Mouse (Mus musculus): ENCODE results near the gene Pgpep1. TPM values are rescaled to one million over a fixed set of nuclear protein-coding genes. Genes with fewer than 3 reads are reported as not detected.

The Pgpep1 gene
- total RNA-seq, 1 experiment: 21.4 TPM

GRCm38 (mm10) chr8:70691230-70691629 is 31.0 kb upstream of the Pgpep1 start:
- no peaks in the 10 kb centered on the region for H3K36me3 ChIP-seq (ENCODE audit: control insufficient read depth, insufficient read depth, low read length, poor library complexity, severe bottlenecking)
- H3K4me3 ChIP-seq (ENCODE audit: insufficient read depth in 1 of 2, low read depth in 1 of 2, low read length in 2 of 2, poor library complexity in 1 of 2, severe bottlenecking in 1 of 2): peak overlapping the region; percentile 50 to 66
- no peak for DNase-seq (ENCODE audit: low read depth, low spot score)
- H3K27ac ChIP-seq (ENCODE audit: insufficient read depth, low read depth, low read length, poor library complexity, severe bottlenecking): peak overlapping the region; percentile 92
- no peak for TF ChIP-seq HCFC1 (IDR thresholded peaks at IDR 0.05; ENCODE audit: borderline replicate concordance, insufficient read depth, low read length)
- no peak for TF ChIP-seq ZC3H11A (IDR thresholded peaks at IDR 0.05; ENCODE audit: borderline replicate concordance, low read depth, low read length)
- no peak for TF ChIP-seq CHD2 (IDR thresholded peaks at IDR 0.05; ENCODE audit: low read depth, low read length)
- TF ChIP-seq MAFK (IDR thresholded peaks at IDR 0.05; ENCODE audit: insufficient read depth, low read depth, low read length): no peak
- TF ChIP-seq ZNF384 (IDR thresholded peaks at IDR 0.05; ENCODE audit: low read depth, low read length): no peak
- peak overlapping the region; percentile 87 for H3K9ac ChIP-seq (ENCODE audit: insufficient read depth, low read depth, low read length, poor library complexity, severe bottlenecking)
- H3K4me1 ChIP-seq (ENCODE audit: control insufficient read depth in 2 of 2, insufficient read depth in 2 of 2, low read length in 2 of 2, poor library complexity in 1 of 2): peaks cover 6 to 22% of the 10 kb centered on the region in 2 experiments; a peak in 3 of 4 replicates
- in situ Hi-C loops (cut with MboI; ENCODE audit: low sequenced_read_pairs in 2 of 2, unreplicated experiment in 2 of 2): no loop called here
- no peaks in the 10 kb centered on the region for H3K9me3 ChIP-seq (ENCODE audit: control insufficient read depth, insufficient read depth, low read depth, low read length)

- Histone ChIP-seq H3K4me3 (ENCODE audit: insufficient read depth in 1 of 2, low read depth in 1 of 2, low read length in 2 of 2, poor library complexity in 1 of 2, severe bottlenecking in 1 of 2) (no peak overlapping the region), H3K4me1 (ENCODE audit: control insufficient read depth in 2 of 2, insufficient read depth in 2 of 2, low read length in 2 of 2, poor library complexity in 1 of 2) (peaks cover 6 to 20% of the 10 kb centered on the region in 2 experiments; a peak in 3 of 4 replicates), H3K9me3 (ENCODE audit: control insufficient read depth, insufficient read depth, low read depth, low read length) (no peaks in the 10 kb centered on the region), H3K36me3 (ENCODE audit: control insufficient read depth, insufficient read depth, low read length, poor library complexity, severe bottlenecking) (no peaks in the 10 kb centered on the region), H3K9ac (ENCODE audit: insufficient read depth, low read depth, low read length, poor library complexity, severe bottlenecking) (no peak overlapping the region; the same call in 1 of the 2 replicates), H3K27ac (ENCODE audit: insufficient read depth, low read depth, low read length, poor library complexity, severe bottlenecking) (no peak overlapping the region)
- in situ Hi-C loops (cut with MboI; ENCODE audit: low sequenced_read_pairs in 2 of 2, unreplicated experiment in 2 of 2): no loop called here
- DNase-seq (ENCODE audit: low read depth, low spot score): no peak
- TF ChIP-seq ZC3H11A (IDR thresholded peaks at IDR 0.05; ENCODE audit: borderline replicate concordance, low read depth, low read length) (no peak), HCFC1 (IDR thresholded peaks at IDR 0.05; ENCODE audit: borderline replicate concordance, insufficient read depth, low read length) (no peak)
Measured at GRCm38 (mm10) chr8:70689892-70690390, 29.8 kb upstream of the Pgpep1 start.

- no peak overlapping the region for H3K27ac ChIP-seq (ENCODE audit: insufficient read depth, low read depth, low read length, poor library complexity, severe bottlenecking)
- no peaks in the 10 kb centered on the region for H3K36me3 ChIP-seq (ENCODE audit: control insufficient read depth, insufficient read depth, low read length, poor library complexity, severe bottlenecking)
- no peak overlapping the region for H3K9ac ChIP-seq (ENCODE audit: insufficient read depth, low read depth, low read length, poor library complexity, severe bottlenecking)
- no peak for DNase-seq (ENCODE audit: low read depth, low spot score)
- no peak for TF ChIP-seq CHD2 (IDR thresholded peaks at IDR 0.05; ENCODE audit: low read depth, low read length)
- TF ChIP-seq MAFK (IDR thresholded peaks at IDR 0.05; ENCODE audit: insufficient read depth, low read depth, low read length): no peak
- TF ChIP-seq HCFC1 (IDR thresholded peaks at IDR 0.05; ENCODE audit: borderline replicate concordance, insufficient read depth, low read length): no peak
- no peak for TF ChIP-seq ZC3H11A (IDR thresholded peaks at IDR 0.05; ENCODE audit: borderline replicate concordance, low read depth, low read length)
- TF ChIP-seq ZNF384 (IDR thresholded peaks at IDR 0.05; ENCODE audit: low read depth, low read length): no peak
- H3K4me1 ChIP-seq (ENCODE audit: control insufficient read depth in 2 of 2, insufficient read depth in 2 of 2, low read length in 2 of 2, poor library complexity in 1 of 2): peaks cover 6 to 10% of the 10 kb centered on the region in 2 experiments; a peak in 3 of 4 replicates
- no peaks in the 10 kb centered on the region for H3K9me3 ChIP-seq (ENCODE audit: control insufficient read depth, insufficient read depth, low read depth, low read length)
- no peak overlapping the region for H3K4me3 ChIP-seq (ENCODE audit: insufficient read depth in 1 of 2, low read depth in 1 of 2, low read length in 2 of 2, poor library complexity in 1 of 2, severe bottlenecking in 1 of 2)
- in situ Hi-C loops (cut with MboI; ENCODE audit: low sequenced_read_pairs in 2 of 2, unreplicated experiment in 2 of 2): no loop called here
Measured at GRCm38 (mm10) chr8:70688136-70688535, 27.9 kb upstream of the Pgpep1 start.

GRCm38 (mm10) chr8:70687576-70687975 is 27.4 kb upstream of the Pgpep1 start:
- no peak overlapping the region for H3K4me3 ChIP-seq (ENCODE audit: insufficient read depth in 1 of 2, low read depth in 1 of 2, low read length in 2 of 2, poor library complexity in 1 of 2, severe bottlenecking in 1 of 2)
- H3K36me3 ChIP-seq (ENCODE audit: control insufficient read depth, insufficient read depth, low read length, poor library complexity, severe bottlenecking): no peaks in the 10 kb centered on the region
- no peak for DNase-seq (ENCODE audit: low read depth, low spot score)
- TF ChIP-seq CHD2 (IDR thresholded peaks at IDR 0.05; ENCODE audit: low read depth, low read length) (no peak), ZNF384 (IDR thresholded peaks at IDR 0.05; ENCODE audit: low read depth, low read length) (no peak), HCFC1 (IDR thresholded peaks at IDR 0.05; ENCODE audit: borderline replicate concordance, insufficient read depth, low read length) (no peak), ZC3H11A (IDR thresholded peaks at IDR 0.05; ENCODE audit: borderline replicate concordance, low read depth, low read length) (no peak), MAFK (IDR thresholded peaks at IDR 0.05; ENCODE audit: insufficient read depth, low read depth, low read length) (no peak)
- H3K9ac ChIP-seq (ENCODE audit: insufficient read depth, low read depth, low read length, poor library complexity, severe bottlenecking): no peak overlapping the region
- H3K4me1 ChIP-seq (ENCODE audit: control insufficient read depth in 2 of 2, insufficient read depth in 2 of 2, low read length in 2 of 2, poor library complexity in 1 of 2): peaks cover 6 to 9% of the 10 kb centered on the region in 2 experiments; a peak in 3 of 4 replicates
- H3K27ac ChIP-seq (ENCODE audit: insufficient read depth, low read depth, low read length, poor library complexity, severe bottlenecking): no peak overlapping the region
- in situ Hi-C loops (cut with MboI; ENCODE audit: low sequenced_read_pairs in 2 of 2, unreplicated experiment in 2 of 2): no loop called here
- H3K9me3 ChIP-seq (ENCODE audit: control insufficient read depth, insufficient read depth, low read depth, low read length): no peaks in the 10 kb centered on the region

GRCm38 (mm10) chr8:70684291-70684690 is 24.1 kb upstream of the Pgpep1 start:
- no peak overlapping the region for H3K27ac ChIP-seq (ENCODE audit: insufficient read depth, low read depth, low read length, poor library complexity, severe bottlenecking)
- TF ChIP-seq CHD2 (IDR thresholded peaks at IDR 0.05; ENCODE audit: low read depth, low read length): no peak
- no peak for TF ChIP-seq ZC3H11A (IDR thresholded peaks at IDR 0.05; ENCODE audit: borderline replicate concordance, low read depth, low read length)
- no peak for TF ChIP-seq MAFK (IDR thresholded peaks at IDR 0.05; ENCODE audit: insufficient read depth, low read depth, low read length)
- no peak for TF ChIP-seq HCFC1 (IDR thresholded peaks at IDR 0.05; ENCODE audit: borderline replicate concordance, insufficient read depth, low read length)
- TF ChIP-seq ZNF384 (IDR thresholded peaks at IDR 0.05; ENCODE audit: low read depth, low read length): no peak
- H3K9ac ChIP-seq (ENCODE audit: insufficient read depth, low read depth, low read length, poor library complexity, severe bottlenecking): no peak overlapping the region
- H3K4me3 ChIP-seq (ENCODE audit: insufficient read depth in 1 of 2, low read depth in 1 of 2, low read length in 2 of 2, poor library complexity in 1 of 2, severe bottlenecking in 1 of 2): no peak overlapping the region
- H3K9me3 ChIP-seq (ENCODE audit: control insufficient read depth, insufficient read depth, low read depth, low read length): no peaks in the 10 kb centered on the region
- H3K36me3 ChIP-seq (ENCODE audit: control insufficient read depth, insufficient read depth, low read length, poor library complexity, severe bottlenecking): peaks cover 5% of the 10 kb centered on the region; the same call in 1 of the 2 replicates
- no peak for DNase-seq (ENCODE audit: low read depth, low spot score)
- peaks cover 9 to 17% of the 10 kb centered on the region in 2 experiments; a peak in 3 of 4 replicates for H3K4me1 ChIP-seq (ENCODE audit: control insufficient read depth in 2 of 2, insufficient read depth in 2 of 2, low read length in 2 of 2, poor library complexity in 1 of 2)
- in situ Hi-C loops (cut with MboI; ENCODE audit: low sequenced_read_pairs in 2 of 2, unreplicated experiment in 2 of 2): no loop called here

Data from ES-E14 (cell line).